Mouse (Mus musculus) spleen, adult 2 months (tissue): Measurements from ENCODE around the gene Ccdc85b. TPM values are rescaled to one million over a fixed set of nuclear protein-coding genes. Genes with fewer than 3 reads are reported as not detected.

Source experiments
- DNase-seq, 2 experiments: peaks; one replicate each; pipeline versions ENCODE4 v3.0.0 to v3.0.0-alpha.2; 2012 to 2021; ENCODE audit warnings: low spot score in 2 of 2, low read depth in 1 of 2
- H3K27ac ChIP-seq: fragments of 200-500 bp; 2 replicates; pipeline ENCODE4 v1.5.1; 2012; ENCODE audit warnings: low read length, inconsistent platforms; ENCODE audit not compliant: insufficient read depth
- H3K27me3 ChIP-seq: fragments of 200-500 bp; 2 replicates; pipeline ENCODE4 v1.6.1; 2012; ENCODE audit warnings: mild to moderate bottlenecking, moderate library complexity, low read length, inconsistent platforms; ENCODE audit not compliant: control insufficient read depth, insufficient read depth
- H3K36me3 ChIP-seq: fragments of 200-500 bp; 2 replicates; pipeline ENCODE4 v1.6.1; 2012; ENCODE audit warnings: mild to moderate bottlenecking, low read length, inconsistent platforms; ENCODE audit not compliant: control insufficient read depth, insufficient read depth
- H3K4me1 ChIP-seq: fragments of 200-500 bp; 2 replicates; pipeline ENCODE4 v1.6.1; 2011; ENCODE audit warnings: inconsistent platforms; ENCODE audit not compliant: control insufficient read depth, insufficient read depth, insufficient read length
- H3K4me3 ChIP-seq: fragments of 200-500 bp; 2 replicates; pipeline ENCODE4 v1.5.1; 2011; ENCODE audit warnings: mild to moderate bottlenecking, inconsistent platforms; ENCODE audit not compliant: insufficient read depth, insufficient read length; ENCODE audit errors: extremely low read depth
- CTCF ChIP-seq: fragments of 200-500 bp; IDR thresholded peaks from 2 replicates; pipeline ENCODE4 v1.5.1; 2011; ENCODE audit warnings: mild to moderate bottlenecking, inconsistent platforms; ENCODE audit not compliant: insufficient read depth, insufficient read length, insufficient replicate concordance; ENCODE audit errors: extremely low read depth
- POLR2A ChIP-seq: fragments of 200-500 bp; IDR thresholded peaks from 2 replicates; pipeline ENCODE4 v1.6.1; 2011; ENCODE audit warnings: low read depth, low read length, inconsistent platforms
- WGBS: fragments of 180-500 bp; shearing (Covaris S2); methylation state at CpG from one replicate; pipeline ENCODE4 v1.1.7; 2018; 5-methylcytosine and 5-hydroxymethylcytosine counted together
- polyA plus RNA-seq: library from polyadenylated mRNA; depleted of rRNA; stranded (reverse); fragments of >200 nt; gene quantifications from 2 replicates; pipeline ENCODE4 v1.2.3, GENCODE M21; 2012

Ccdc85b gene
- polyA plus RNA-seq, 1 experiment: 5.3 TPM

DNA sequence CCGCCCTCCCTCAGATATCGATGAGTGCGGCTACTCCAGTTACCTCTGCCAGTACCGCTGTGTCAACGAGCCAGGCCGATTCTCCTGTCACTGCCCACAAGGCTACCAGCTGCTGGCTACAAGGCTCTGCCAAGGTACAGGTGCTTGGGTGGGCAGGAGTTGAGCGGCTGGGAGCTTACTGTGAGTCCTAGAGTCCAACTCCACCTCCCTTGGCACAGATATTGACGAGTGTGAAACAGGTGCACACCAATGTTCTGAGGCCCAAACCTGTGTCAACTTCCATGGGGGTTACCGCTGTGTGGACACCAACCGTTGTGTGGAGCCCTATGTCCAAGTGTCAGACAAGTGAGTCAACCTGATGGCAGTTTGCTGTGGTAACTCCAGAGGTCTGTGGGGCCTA lies 22.3 kb upstream of the Ccdc85b start:
- peaks cover 4% of the 10 kb centered on the region; the same call in 1 of the 2 replicates for H3K27me3 ChIP-seq
- no peak overlapping the region for H3K27ac ChIP-seq
- H3K4me3 ChIP-seq: no peak overlapping the region
- TF ChIP-seq POLR2A: no peak
- H3K4me1 ChIP-seq: no peaks in the 10 kb centered on the region; the same call in 1 of the 2 replicates
- DNase-seq: no peak
- H3K36me3 ChIP-seq: peaks cover 17% of the 10 kb centered on the region
- WGBS: 87% methylated on average over 10 of the region's 10 CpGs

DNA sequence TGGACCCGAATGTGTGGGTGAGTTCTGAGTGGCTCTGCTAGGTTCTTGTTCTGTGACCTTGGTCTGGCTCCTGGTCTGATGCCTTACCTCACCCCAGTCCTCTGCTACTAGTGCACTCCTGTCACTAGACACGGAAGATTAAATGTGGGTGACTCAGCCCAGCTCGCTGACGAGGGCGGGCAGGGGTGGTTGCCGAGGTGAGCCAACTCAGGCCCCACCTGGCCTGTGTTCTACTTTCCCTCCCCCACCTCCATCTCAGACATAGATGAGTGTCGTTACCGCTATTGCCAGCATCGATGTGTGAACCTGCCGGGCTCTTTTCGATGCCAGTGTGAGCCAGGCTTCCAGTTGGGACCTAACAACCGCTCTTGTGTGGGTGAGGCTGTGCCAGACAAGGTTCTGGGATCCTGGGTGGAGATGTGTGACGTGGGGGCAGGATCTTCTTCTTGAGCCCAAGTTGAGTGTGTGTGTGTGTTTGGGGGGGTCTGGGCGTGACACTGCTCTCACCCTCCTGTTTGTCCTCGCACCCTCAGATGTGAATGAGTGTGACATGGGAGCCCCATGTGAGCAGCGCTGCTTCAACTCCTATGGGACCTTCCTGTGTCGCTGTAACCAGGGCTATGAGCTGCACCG lies 20.1 kb upstream of the Ccdc85b start:
- no peak for DNase-seq
- 87% methylated on average over 18 of the region's 18 CpGs for WGBS

DNA sequence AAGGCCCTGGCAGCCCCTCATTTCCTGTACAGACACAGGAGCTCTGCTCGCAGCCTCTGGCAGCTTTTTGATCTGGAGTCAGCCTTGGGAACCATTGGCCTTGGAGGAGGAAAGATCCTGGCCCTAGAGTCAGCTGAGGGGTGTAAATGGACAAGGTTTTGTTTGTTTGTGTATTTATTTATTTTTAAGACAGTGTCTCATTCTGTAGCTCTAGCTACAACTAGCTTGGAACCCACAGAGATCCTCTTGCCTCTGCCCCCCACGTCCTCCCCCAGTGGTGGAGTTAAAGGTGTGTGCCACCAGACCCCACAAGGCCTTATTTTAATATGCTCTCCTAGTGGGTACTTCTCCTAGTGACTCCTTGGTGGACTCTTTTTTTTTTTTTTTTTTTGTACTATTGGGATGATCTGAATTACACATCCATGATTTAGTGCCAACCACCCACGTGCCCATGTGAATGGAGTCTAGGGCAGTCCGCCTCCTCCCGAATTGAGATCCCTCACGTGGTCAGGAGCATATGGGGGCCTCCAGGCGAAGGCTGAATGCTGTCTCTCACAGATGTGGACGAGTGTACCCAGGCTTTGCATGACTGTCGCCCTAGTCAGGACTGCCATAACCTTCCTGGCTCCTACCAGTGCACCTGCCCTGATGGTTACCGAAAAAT lies 19.4 kb upstream of the Ccdc85b start:
- no peak for DNase-seq
- Histone ChIP-seq H3K27me3 (peaks cover 13% of the 10 kb centered on the region), H3K4me1 (peaks cover 2% of the 10 kb centered on the region), H3K4me3 (no peak overlapping the region), H3K27ac (no peak overlapping the region), H3K36me3 (no peaks in the 10 kb centered on the region)
- TF ChIP-seq CTCF: no peak
- WGBS: 83% methylated on average over 10 of the region's 10 CpGs

More for the DNA sequence above, 20.1 kb upstream of the Ccdc85b start:
- Histone ChIP-seq H3K36me3 (peaks cover 4% of the 10 kb centered on the region), H3K4me1 (peaks cover 2% of the 10 kb centered on the region), H3K27ac (no peak overlapping the region), H3K27me3 (peaks cover 13% of the 10 kb centered on the region), H3K4me3 (no peak overlapping the region)
- no peak for TF ChIP-seq POLR2A
- TF ChIP-seq CTCF: no peak

DNA sequence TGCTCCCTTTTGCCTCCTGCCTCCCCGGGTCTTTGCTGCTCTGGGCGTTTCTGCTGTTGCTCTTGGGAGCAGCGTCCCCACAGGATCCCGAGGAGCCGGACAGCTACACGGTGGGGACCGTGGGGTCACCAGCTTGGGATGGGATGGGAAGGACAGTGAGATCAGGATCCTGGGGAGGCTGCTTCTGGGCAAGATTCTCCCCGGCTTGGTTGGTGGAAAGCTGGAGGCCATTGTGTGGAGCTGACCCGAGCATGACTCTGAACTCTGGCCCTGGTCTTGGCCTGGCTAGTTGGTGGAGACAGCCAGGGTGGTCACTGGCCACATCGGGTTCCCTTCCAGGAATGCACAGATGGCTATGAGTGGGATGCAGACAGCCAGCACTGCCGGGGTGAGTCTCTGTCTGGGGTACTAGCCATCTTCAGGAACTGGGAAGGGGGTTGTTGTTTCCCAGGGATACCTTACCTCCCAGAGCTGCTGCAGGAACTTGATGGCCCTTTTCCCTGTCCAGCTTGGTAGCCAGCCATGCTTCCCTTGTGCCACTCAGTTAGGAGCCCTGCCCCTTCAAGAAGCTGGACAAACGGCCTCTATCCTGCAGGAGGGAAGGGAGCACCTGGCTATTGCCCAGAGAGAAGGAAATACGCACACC lies 17.5 kb upstream of the Ccdc85b start:
- no peak for TF ChIP-seq CTCF
- TF ChIP-seq POLR2A: no peak
- peaks cover 2% of the 10 kb centered on the region for H3K4me1 ChIP-seq
- no peaks in the 10 kb centered on the region for H3K36me3 ChIP-seq
- DNase-seq: no peak
- WGBS: 74% methylated on average over 13 of the region's 13 CpGs
- H3K27me3 ChIP-seq: peaks cover 13% of the 10 kb centered on the region
- H3K27ac ChIP-seq: no peak overlapping the region; the same call in 1 of the 2 replicates
- peak overlapping the region; percentile 38; the same call in 1 of the 2 replicates for H3K4me3 ChIP-seq

DNA sequence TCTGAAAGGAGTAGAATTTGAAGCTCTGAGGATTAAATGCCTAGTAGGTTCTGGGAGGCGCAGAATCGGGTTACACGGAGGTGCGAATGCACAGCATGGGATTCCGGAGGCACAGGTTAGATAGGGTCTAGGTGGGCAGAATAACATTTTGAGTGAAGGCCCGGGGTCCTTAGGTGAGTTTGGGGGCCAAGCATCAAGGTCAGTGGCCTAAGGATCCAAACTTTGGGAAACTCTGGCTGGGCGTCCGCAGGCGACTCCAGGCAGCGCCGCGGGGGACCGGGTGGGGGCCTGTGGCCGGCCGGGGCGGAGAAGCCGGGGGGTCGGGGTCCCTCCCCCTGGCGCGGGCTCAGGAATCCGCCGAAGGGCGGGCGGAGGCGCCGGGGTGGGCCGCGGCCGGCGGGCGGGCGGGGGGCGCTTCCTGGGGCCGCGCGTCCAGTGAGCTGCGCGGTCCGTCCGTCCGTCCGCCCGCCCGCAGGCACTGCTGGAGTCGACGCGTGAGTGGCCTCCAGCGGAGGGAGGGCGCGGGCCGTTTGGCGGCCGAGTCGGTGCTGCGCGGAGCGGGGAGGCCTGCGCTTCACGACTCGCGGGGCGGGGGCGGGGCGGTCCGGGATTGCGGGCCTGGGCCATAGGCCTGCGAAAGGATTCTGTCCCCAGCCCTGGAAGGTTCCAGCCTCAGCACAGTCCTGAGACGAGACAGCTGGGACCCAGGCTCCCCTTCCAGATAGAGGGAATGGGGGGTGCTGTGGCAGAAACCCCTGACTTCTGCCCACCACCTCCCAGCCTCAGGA lies 16.8 kb upstream of the Ccdc85b start:
- no peak overlapping the region; the same call in 1 of the 2 replicates for H3K27ac ChIP-seq
- H3K4me1 ChIP-seq: peaks cover 2% of the 10 kb centered on the region
- peak overlapping the region; percentile 38; the same call in 1 of the 2 replicates for H3K4me3 ChIP-seq
- TF ChIP-seq CTCF: no peak
- TF ChIP-seq POLR2A: no peak
- peaks cover 13% of the 10 kb centered on the region for H3K27me3 ChIP-seq
- WGBS: 3% methylated on average over 56 of the region's 68 CpGs
- no peaks in the 10 kb centered on the region for H3K36me3 ChIP-seq
- no peak for DNase-seq

DNA sequence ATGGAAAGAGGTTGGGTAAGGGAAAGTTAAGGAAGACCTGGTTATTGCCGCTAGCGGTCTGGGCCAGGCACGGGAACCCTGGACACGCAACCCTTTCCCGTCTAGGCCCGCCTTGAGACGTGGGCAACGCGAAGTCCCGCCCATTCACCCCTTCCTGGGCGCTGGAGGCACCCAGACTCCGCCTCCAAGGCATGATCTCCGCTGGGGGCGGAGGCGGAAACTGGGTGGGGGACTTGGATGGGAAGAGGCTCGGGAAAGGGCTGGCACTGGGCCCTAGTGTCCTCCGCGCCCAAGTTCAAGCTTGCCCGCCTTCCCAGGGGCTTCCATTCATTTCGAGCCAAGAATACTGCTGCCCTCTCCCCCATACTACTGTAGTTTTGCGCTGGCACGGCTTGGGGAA lies 16.0 kb upstream of the Ccdc85b start, which contains the start of gene Efemp2:
Gene Efemp2 (plus strand): TSS at position 235 of the 400 bp plus-strand sequence.
- peak in 1 of 2 experiments; percentile 43 for DNase-seq
- peaks cover 13% of the 10 kb centered on the region for H3K27me3 ChIP-seq
- H3K4me3 ChIP-seq: peak within 1 kb of the TSS; percentile 38; the same call in 1 of the 2 replicates
- WGBS: 28% methylated on average over 22 of the region's 22 CpGs
- H3K36me3 ChIP-seq: no peaks in the 10 kb centered on the region
- peaks cover 2% of the 10 kb centered on the region for H3K4me1 ChIP-seq
- no peak within 1 kb of the TSS; the same call in 1 of the 2 replicates for H3K27ac ChIP-seq
- TF ChIP-seq CTCF: no peak
- no peak for TF ChIP-seq POLR2A
